Mouse (Mus musculus): Measurements from ENCODE around the gene Olfr1164. TPM values are rescaled to one million over a fixed set of nuclear protein-coding genes. Genes with fewer than 3 reads are reported as not detected.

Olfr1164 gene
- polyA plus RNA-seq (2012; rRNA removed; ENCODE audit: low replicate concordance), result not detected in 2 replicates

GRCm38 (mm10) chr2:88093866-88094265, at the start of gene Olfr1164:
Olfr1164 (minus strand) TSS chr2:88093966.

GRCm38 (mm10) chr2:88128172-88128571, 34.4 kb upstream of the Olfr1164 start, which contains the start of gene Olfr1166:
Olfr1166 (minus strand) TSS chr2:88128272.

GRCm38 (mm10) chr2:88071730-88072129, 22.0 kb downstream of the Olfr1164 start, which contains the start of gene Olfr1163:
Olfr1163 (minus strand) TSS chr2:88071830.

GRCm38 (mm10) chr2:88051029-88051428, 42.7 kb downstream of the Olfr1164 start, which contains the start of gene Olfr1162:
Olfr1162 (minus strand) TSS chr2:88051129.

Other genes with a start within 250 kb of the Olfr1164 start
- not detected in 2 replicates for gene Olfr1150-ps1, start 250.0 kb downstream of the Olfr1164 start, polyA plus RNA-seq (2012; rRNA removed; ENCODE audit: low replicate concordance)
- not detected in 2 replicates for gene Olfr1151, start 238.1 kb downstream of the Olfr1164 start, polyA plus RNA-seq (2012; rRNA removed; ENCODE audit: low replicate concordance)
- not detected in 2 replicates for gene Olfr1152, start 227.5 kb downstream of the Olfr1164 start, polyA plus RNA-seq (2012; rRNA removed; ENCODE audit: low replicate concordance)
- gene Olfr1153, start 199.0 kb downstream of the Olfr1164 start, polyA plus RNA-seq (2012; rRNA removed; ENCODE audit: low replicate concordance), result not detected in 2 replicates
- gene Olfr1154, start 188.8 kb downstream of the Olfr1164 start, polyA plus RNA-seq (2012; rRNA removed; ENCODE audit: low replicate concordance), result not detected in 2 replicates
- gene Olfr1155, start 148.8 kb downstream of the Olfr1164 start, polyA plus RNA-seq (2012; rRNA removed; ENCODE audit: low replicate concordance), result not detected in 2 replicates
- gene Olfr1156, start 140.9 kb downstream of the Olfr1164 start, polyA plus RNA-seq (2012; rRNA removed; ENCODE audit: low replicate concordance), result not detected in 2 replicates
- gene Olfr1157, start 125.7 kb downstream of the Olfr1164 start, polyA plus RNA-seq (2012; rRNA removed; ENCODE audit: low replicate concordance), result not detected in 2 replicates
- not detected in 2 replicates for gene Olfr74, start 119.3 kb downstream of the Olfr1164 start, polyA plus RNA-seq (2012; rRNA removed; ENCODE audit: low replicate concordance)
- gene Olfr1158, start 103.9 kb downstream of the Olfr1164 start, polyA plus RNA-seq (2012; rRNA removed; ENCODE audit: low replicate concordance), result not detected in 2 replicates
- not detected in 2 replicates for gene Olfr1160, start 85.7 kb downstream of the Olfr1164 start, polyA plus RNA-seq (2012; rRNA removed; ENCODE audit: low replicate concordance)
- gene Olfr1161, start 71.2 kb downstream of the Olfr1164 start, polyA plus RNA-seq (2012; rRNA removed; ENCODE audit: low replicate concordance), result not detected in 2 replicates
- not detected in 2 replicates for gene Olfr73, start 56.3 kb downstream of the Olfr1164 start, polyA plus RNA-seq (2012; rRNA removed; ENCODE audit: low replicate concordance)
- gene Olfr1162, start 42.8 kb downstream of the Olfr1164 start, polyA plus RNA-seq (2012; rRNA removed; ENCODE audit: low replicate concordance), result not detected in 2 replicates
- gene Olfr1163, start 22.1 kb downstream of the Olfr1164 start, polyA plus RNA-seq (2012; rRNA removed; ENCODE audit: low replicate concordance), result not detected in 2 replicates
- gene Olfr1166, start 34.3 kb upstream of the Olfr1164 start, polyA plus RNA-seq (2012; rRNA removed; ENCODE audit: low replicate concordance), result not detected in 2 replicates
- gene Olfr1167, start 61.2 kb upstream of the Olfr1164 start, polyA plus RNA-seq (2012; rRNA removed; ENCODE audit: low replicate concordance), result not detected in 2 replicates
- gene Olfr1168, start 87.9 kb upstream of the Olfr1164 start, polyA plus RNA-seq (2012; rRNA removed; ENCODE audit: low replicate concordance), result not detected in 2 replicates
- not detected in 2 replicates for gene Olfr1170, start 134.4 kb upstream of the Olfr1164 start, polyA plus RNA-seq (2012; rRNA removed; ENCODE audit: low replicate concordance)
- not detected in 2 replicates for gene Olfr1173, start 185.9 kb upstream of the Olfr1164 start, polyA plus RNA-seq (2012; rRNA removed; ENCODE audit: low replicate concordance)
- gene Olfr1174-ps, start 221.2 kb upstream of the Olfr1164 start, polyA plus RNA-seq (2012; rRNA removed; ENCODE audit: low replicate concordance), result not detected in 2 replicates
- gene Olfr1175-ps, start 233.2 kb upstream of the Olfr1164 start, polyA plus RNA-seq (2012; rRNA removed; ENCODE audit: low replicate concordance), result not detected in 2 replicates
- gene Olfr1176, start 242.8 kb upstream of the Olfr1164 start, polyA plus RNA-seq (2012; rRNA removed; ENCODE audit: low replicate concordance), result not detected in 2 replicates